Mouse (Mus musculus): ENCODE results near the gene Ccdc9.

DNA sequence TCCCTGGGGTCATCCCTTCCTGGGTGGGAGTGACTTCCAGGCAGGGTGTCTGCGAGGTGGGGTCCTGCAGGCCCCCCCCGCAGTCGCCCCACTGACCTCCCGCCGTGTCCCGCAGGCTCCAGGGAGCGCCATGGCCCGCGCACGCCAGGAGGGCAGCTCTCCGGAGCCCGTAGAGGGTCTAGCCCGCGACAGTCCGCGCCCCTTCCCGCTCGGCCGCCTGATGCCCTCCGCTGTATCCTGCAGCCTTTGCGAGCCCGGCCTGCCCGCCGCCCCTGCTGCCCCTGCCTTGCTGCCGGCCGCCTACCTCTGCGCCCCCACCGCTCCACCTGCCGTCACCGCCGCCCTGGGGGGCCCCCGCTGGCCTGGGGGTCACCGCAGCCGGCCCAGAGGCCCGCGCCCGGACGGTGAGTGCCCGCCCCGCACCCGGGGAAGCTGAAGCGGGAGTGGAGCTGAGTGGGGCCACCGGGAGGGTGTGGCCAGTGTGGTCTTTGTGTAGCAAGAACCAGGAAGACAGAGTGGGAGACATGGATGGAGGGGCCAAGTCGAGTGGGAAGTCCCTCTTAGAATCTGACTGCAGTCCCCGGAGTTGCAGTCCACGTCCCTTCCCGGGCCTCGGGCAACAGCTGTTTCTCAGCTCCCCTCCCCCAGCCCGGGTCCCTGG lies 25.5 kb upstream of the Ccdc9 start:
- TF ChIP-seq CTCF (IDR thresholded peaks at IDR 0.05; ENCODE audit: borderline replicate concordance, insufficient read depth, low read length) (no peak), POLR2A (IDR thresholded peaks at IDR 0.05; ENCODE audit: low read depth, low read length) (no peak; the same call in 1 of the 2 replicates)
